Mouse (Mus musculus): ENCODE data around the gene Hnf1b. TPM values are rescaled to one million over a fixed set of nuclear protein-coding genes. Genes with fewer than 3 reads are reported as not detected.

Hnf1b gene
- total and polyA plus RNA-seq, 2 experiments = 2.2 to 14.9 TPM

DNA sequence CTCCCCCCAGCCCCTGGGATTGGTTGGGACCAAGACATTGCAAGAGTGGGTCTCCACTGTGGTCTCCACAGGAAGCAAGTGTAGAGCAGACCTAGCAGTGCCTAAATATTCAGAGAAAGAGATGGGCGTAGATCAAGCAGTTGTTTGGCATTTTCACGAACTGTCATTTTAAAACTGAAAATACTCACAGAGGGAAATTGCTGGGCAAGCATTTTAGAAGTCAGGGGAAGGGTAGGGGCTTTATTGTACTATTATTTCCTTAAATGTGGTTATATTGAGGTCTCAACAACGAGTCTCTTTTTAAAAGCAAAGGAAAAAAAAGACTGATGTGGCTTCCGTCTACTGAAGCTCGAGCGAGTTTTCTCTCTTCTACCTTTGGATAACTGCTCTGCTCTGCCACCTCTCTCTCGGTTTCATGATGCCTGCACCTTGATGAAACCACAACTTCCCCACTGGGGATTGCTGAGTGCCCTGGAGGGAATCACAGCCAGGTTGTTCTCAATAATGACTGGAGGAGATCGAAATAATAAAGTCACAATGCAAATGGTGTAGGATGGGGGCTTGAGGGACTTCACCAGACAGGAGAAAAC, 21.2 kb upstream of the Hnf1b start:
- no peak overlapping the region for H3K9ac ChIP-seq (ENCODE audit: low read depth, low read length)
- DNase-seq (ENCODE audit: extremely low read depth, low read depth, low spot score) = no peak
- H3K27ac ChIP-seq (replicated peaks; ENCODE audit: insufficient read depth, low read depth, low read length) = no peak overlapping the region
- no peaks in the 10 kb centered on the region for H3K27me3 ChIP-seq (ENCODE audit: control insufficient read depth, insufficient read depth, low read length)
- no peaks in the 10 kb centered on the region for H3K79me2 ChIP-seq (ENCODE audit: control insufficient read depth, insufficient read depth, low read length)
- no peak overlapping the region for H3K4me3 ChIP-seq (ENCODE audit: insufficient read depth, low read depth, low read length)
- WGBS = 82% methylated on average over 8 of the region's 8 CpGs
- H3K4me1 ChIP-seq (ENCODE audit: control insufficient read depth, insufficient read depth, low read length) = no peaks in the 10 kb centered on the region
- H3K36me3 ChIP-seq (ENCODE audit: control insufficient read depth, insufficient read depth, low read length) = no peaks in the 10 kb centered on the region
- no peak for TF ChIP-seq CTCF (IDR thresholded peaks at IDR 0.05; ENCODE audit: low read depth, low read length)
- no peak for TF ChIP-seq POLR2A (IDR thresholded peaks at IDR 0.05; ENCODE audit: extremely low read depth, insufficient read depth, low read length)

DNA sequence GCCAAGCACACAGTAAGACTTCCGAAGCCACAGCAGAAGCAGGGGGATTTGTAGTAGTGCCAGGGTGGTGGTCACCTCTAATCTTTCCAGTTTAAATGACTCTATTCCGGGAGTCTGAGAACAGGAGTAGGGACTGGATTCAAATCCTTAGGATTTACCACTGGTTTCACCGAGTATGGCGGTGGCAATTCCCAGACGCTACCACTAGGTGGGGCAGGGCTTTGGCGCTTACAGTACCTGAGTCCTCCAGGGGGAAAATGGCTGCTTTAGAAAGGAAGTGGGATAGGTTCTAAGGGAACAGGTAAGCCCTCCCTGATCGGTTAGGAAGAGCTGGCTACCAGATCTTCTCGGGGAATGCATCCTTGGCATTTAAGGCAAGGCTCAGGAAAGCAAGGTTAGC, 17.5 kb upstream of the Hnf1b start:
- H3K79me2 ChIP-seq (ENCODE audit: control insufficient read depth, insufficient read depth, low read length) = no peaks in the 10 kb centered on the region
- DNase-seq (ENCODE audit: extremely low read depth, low read depth, low spot score) = peak; percentile 25
- H3K36me3 ChIP-seq (ENCODE audit: control insufficient read depth, insufficient read depth, low read length) = no peaks in the 10 kb centered on the region
- H3K4me3 ChIP-seq (ENCODE audit: insufficient read depth, low read depth, low read length) = no peak overlapping the region
- WGBS = 68% methylated on average over 8 of the region's 8 CpGs
- TF ChIP-seq POLR2A (IDR thresholded peaks at IDR 0.05; ENCODE audit: extremely low read depth, insufficient read depth, low read length) = no peak
- TF ChIP-seq CTCF (IDR thresholded peaks at IDR 0.05; ENCODE audit: low read depth, low read length) = peak; percentile 78
- H3K27me3 ChIP-seq (ENCODE audit: control insufficient read depth, insufficient read depth, low read length) = no peaks in the 10 kb centered on the region
- no peak overlapping the region for H3K27ac ChIP-seq (replicated peaks; ENCODE audit: insufficient read depth, low read depth, low read length)
- peaks cover 3% of the 10 kb centered on the region; the same call in 1 of the 2 replicates for H3K4me1 ChIP-seq (ENCODE audit: control insufficient read depth, insufficient read depth, low read length)
- H3K9ac ChIP-seq (ENCODE audit: low read depth, low read length) = no peak overlapping the region

DNA sequence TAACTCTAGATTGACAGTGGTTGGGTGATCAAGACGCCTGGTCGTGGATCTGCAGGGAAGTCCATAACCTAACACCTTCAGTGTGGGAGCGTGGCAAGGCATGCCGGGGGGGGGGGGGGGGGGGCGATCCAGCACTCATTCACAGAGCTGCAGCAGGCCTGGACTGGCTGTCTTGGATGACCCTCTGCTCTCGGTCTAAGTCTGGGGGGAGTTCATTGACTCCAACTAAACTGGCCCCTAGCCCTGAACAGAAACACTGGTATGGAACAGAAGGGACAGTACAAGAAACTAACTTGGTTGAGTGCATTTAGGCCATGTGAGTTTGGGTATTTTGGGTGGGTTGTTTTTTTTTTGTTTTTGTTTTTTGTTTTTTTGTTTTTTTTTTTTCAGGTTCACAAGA, 16.3 kb upstream of the Hnf1b start:
- Histone ChIP-seq H3K4me1 (ENCODE audit: control insufficient read depth, insufficient read depth, low read length) (peaks cover 3% of the 10 kb centered on the region; the same call in 1 of the 2 replicates), H3K9ac (ENCODE audit: low read depth, low read length) (no peak overlapping the region), H3K36me3 (ENCODE audit: control insufficient read depth, insufficient read depth, low read length) (no peaks in the 10 kb centered on the region), H3K27me3 (ENCODE audit: control insufficient read depth, insufficient read depth, low read length) (no peaks in the 10 kb centered on the region), H3K79me2 (ENCODE audit: control insufficient read depth, insufficient read depth, low read length) (no peaks in the 10 kb centered on the region), H3K27ac (replicated peaks; ENCODE audit: insufficient read depth, low read depth, low read length) (no peak overlapping the region), H3K4me3 (ENCODE audit: insufficient read depth, low read depth, low read length) (no peak overlapping the region)
- 83% methylated on average over 6 of the region's 6 CpGs for WGBS
- no peak for DNase-seq (ENCODE audit: extremely low read depth, low read depth, low spot score)
- no peak for TF ChIP-seq POLR2A (IDR thresholded peaks at IDR 0.05; ENCODE audit: extremely low read depth, insufficient read depth, low read length)
- TF ChIP-seq CTCF (IDR thresholded peaks at IDR 0.05; ENCODE audit: low read depth, low read length) = no peak

GRCm38 (mm10) chr11:83833959-83834496, 15.8 kb upstream of the Hnf1b start:
- DNase-seq (ENCODE audit: extremely low read depth, low read depth, low spot score) = peak; percentile 50
- 35% methylated on average over 14 of the region's 14 CpGs for WGBS
- Histone ChIP-seq H3K9ac (ENCODE audit: low read depth, low read length) (no peak overlapping the region), H3K27ac (replicated peaks; ENCODE audit: insufficient read depth, low read depth, low read length) (no peak overlapping the region), H3K79me2 (ENCODE audit: control insufficient read depth, insufficient read depth, low read length) (no peaks in the 10 kb centered on the region), H3K4me3 (ENCODE audit: insufficient read depth, low read depth, low read length) (no peak overlapping the region), H3K27me3 (ENCODE audit: control insufficient read depth, insufficient read depth, low read length) (no peaks in the 10 kb centered on the region), H3K36me3 (ENCODE audit: control insufficient read depth, insufficient read depth, low read length) (no peaks in the 10 kb centered on the region), H3K4me1 (ENCODE audit: control insufficient read depth, insufficient read depth, low read length) (peaks cover 3% of the 10 kb centered on the region; the same call in 1 of the 2 replicates)
- TF ChIP-seq POLR2A (IDR thresholded peaks at IDR 0.05; ENCODE audit: extremely low read depth, insufficient read depth, low read length) (no peak), CTCF (IDR thresholded peaks at IDR 0.05; ENCODE audit: low read depth, low read length) (no peak)

DNA sequence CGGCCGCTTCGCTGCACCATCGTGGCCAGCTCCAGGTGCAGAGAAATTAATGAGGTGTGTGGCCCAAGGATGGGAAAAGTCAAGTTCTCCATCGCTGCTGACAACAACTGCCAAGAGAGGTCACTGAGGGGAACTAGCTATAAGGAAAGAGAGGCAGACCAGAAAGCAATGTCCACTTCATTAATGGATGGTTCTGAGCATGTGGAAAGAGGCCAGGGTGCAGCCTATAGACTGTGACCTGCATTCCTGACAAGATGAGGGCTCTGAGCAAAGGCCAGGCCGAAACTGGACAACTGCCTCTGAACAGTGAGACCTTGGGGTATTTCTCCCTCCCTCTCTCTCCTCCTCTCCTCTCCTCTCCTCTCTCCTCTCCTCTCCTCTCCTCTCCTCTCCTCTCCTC, 10.4 kb upstream of the Hnf1b start:
- 86% methylated on average over 6 of the region's 6 CpGs for WGBS
- Histone ChIP-seq H3K79me2 (ENCODE audit: control insufficient read depth, insufficient read depth, low read length) (no peaks in the 10 kb centered on the region), H3K27me3 (ENCODE audit: control insufficient read depth, insufficient read depth, low read length) (no peaks in the 10 kb centered on the region), H3K4me3 (ENCODE audit: insufficient read depth, low read depth, low read length) (no peak overlapping the region), H3K4me1 (ENCODE audit: control insufficient read depth, insufficient read depth, low read length) (no peaks in the 10 kb centered on the region), H3K9ac (ENCODE audit: low read depth, low read length) (no peak overlapping the region), H3K27ac (replicated peaks; ENCODE audit: insufficient read depth, low read depth, low read length) (no peak overlapping the region), H3K36me3 (ENCODE audit: control insufficient read depth, insufficient read depth, low read length) (no peaks in the 10 kb centered on the region)
- TF ChIP-seq CTCF (IDR thresholded peaks at IDR 0.05; ENCODE audit: low read depth, low read length) (no peak), POLR2A (IDR thresholded peaks at IDR 0.05; ENCODE audit: extremely low read depth, insufficient read depth, low read length) (no peak)
- no peak for DNase-seq (ENCODE audit: extremely low read depth, low read depth, low spot score)

GRCm38 (mm10) chr11:83843534-83843933, 6.3 kb upstream of the Hnf1b start:
- Histone ChIP-seq H3K9ac (ENCODE audit: low read depth, low read length) (no peak overlapping the region), H3K4me1 (ENCODE audit: control insufficient read depth, insufficient read depth, low read length) (no peaks in the 10 kb centered on the region), H3K36me3 (ENCODE audit: control insufficient read depth, insufficient read depth, low read length) (no peaks in the 10 kb centered on the region), H3K4me3 (ENCODE audit: insufficient read depth, low read depth, low read length) (no peak overlapping the region), H3K79me2 (ENCODE audit: control insufficient read depth, insufficient read depth, low read length) (no peaks in the 10 kb centered on the region), H3K27me3 (ENCODE audit: control insufficient read depth, insufficient read depth, low read length) (no peaks in the 10 kb centered on the region), H3K27ac (replicated peaks; ENCODE audit: insufficient read depth, low read depth, low read length) (no peak overlapping the region)
- TF ChIP-seq CTCF (IDR thresholded peaks at IDR 0.05; ENCODE audit: low read depth, low read length) (no peak), POLR2A (IDR thresholded peaks at IDR 0.05; ENCODE audit: extremely low read depth, insufficient read depth, low read length) (no peak)
- 80% methylated on average over 6 of the region's 6 CpGs for WGBS
- no peak for DNase-seq (ENCODE audit: extremely low read depth, low read depth, low spot score)
